Mouse (Mus musculus) c-Kit-positive CD71-positive TER-119-negative erythroid progenitor cells, embryonic 14.5 days (primary cell): ENCODE measurements around the gene Tap2.

ENCODE experiments used
- DNase-seq: peaks from one replicate; pipeline ENCODE4 v3.0.0-alpha.2; 2013; ENCODE audit warnings: low read depth

Gene Tap2

DNA sequence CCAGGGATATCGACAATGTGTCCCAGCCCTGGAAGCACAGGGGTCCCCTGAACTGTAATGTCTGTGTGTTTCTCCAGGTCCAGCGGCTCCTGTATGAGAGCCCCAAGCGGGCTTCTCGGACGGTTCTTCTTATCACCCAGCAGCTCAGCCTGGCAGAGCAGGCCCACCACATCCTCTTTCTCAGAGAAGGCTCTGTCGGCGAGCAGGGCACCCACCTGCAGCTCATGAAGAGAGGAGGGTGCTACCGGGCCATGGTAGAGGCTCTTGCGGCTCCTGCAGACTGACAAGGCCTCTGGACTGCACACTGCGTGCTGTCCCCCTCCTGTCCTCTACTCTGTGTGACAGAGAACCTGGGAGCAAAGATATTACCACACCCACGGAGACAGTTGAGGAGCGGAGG is 6.8 kb upstream of the Tap2 start:
- DNase-seq = no peak

DNA sequence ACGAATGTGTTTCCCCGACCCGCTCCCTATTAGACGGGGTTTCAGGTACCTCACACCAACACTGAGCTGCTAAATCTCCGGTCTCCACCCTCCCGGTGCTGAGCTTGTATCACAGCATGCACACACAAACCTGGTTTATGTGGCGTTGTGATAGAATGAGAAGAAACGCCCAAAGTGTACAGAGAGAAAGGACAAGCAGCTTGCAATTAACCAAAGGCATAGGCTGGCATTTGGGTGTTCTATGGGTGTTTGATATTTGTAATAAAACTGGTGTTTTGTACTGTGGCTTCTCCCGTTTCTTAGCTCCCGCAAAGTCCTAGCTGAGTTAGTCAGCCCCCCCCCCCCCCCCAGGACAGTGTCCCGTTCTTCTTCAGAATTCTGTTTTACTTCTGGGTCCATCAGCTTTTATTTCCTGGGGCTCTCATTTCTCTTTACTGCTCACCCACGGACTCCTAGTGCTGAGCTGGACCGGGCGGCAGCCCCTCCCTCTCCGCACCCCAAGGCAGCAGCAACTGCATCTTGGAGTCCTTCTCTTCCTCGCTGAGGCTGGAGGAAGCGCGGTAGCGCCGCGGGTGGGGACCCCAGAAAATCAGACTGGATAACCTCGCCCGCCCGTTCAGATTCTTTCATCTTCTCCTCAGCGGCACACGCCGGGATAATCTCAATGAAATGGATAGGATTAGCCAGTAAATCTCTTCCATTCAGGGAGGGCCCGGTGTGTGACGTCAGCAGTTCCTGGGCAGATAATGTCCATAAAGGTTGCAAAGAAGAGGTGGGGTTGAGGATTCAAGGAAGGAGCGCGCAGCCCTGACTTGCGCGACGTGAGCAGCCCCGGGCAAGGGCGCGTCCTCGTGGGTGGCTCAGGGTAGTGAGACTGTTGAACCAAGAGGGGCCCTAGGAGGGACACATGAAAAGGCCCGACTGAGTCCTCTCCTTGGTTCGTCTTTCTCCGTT is 6.1 kb upstream of the Tap2 start, which contains the start of gene Psmb8:
Gene Psmb8, plus strand, starts transcription at position 781 of the 954 bp plus-strand sequence.
- no peak for DNase-seq

DNA sequence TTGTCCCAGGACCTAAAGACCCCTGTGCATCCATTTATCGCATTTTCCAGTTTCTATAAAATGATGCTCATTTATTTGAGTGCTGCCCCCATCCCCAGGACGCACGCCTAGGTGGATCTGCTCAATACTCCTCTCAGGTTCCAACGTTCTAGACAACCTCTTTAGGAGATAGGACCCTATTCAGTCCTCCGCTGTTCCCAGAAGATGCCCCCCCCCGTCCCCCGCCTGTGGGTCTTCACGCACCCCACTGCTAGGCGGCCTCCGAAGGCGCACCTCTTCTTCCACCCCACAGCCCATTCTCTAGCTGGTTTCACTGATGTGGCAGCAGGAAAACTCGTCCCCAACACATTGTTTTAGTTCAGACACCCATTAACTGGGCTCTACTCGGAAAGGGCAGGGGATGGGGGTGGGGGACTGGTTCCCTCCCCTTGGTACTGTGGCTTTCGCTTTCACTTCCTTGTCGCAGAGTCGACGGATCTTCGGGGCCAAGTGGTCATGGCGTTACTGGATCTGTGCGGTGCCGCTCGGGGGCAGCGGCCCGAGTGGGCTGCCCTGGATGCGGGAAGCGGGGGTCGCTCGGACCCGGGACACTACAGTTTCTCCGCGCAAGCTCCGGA is 5.3 kb upstream of the Tap2 start:
- DNase-seq = no peak

DNA sequence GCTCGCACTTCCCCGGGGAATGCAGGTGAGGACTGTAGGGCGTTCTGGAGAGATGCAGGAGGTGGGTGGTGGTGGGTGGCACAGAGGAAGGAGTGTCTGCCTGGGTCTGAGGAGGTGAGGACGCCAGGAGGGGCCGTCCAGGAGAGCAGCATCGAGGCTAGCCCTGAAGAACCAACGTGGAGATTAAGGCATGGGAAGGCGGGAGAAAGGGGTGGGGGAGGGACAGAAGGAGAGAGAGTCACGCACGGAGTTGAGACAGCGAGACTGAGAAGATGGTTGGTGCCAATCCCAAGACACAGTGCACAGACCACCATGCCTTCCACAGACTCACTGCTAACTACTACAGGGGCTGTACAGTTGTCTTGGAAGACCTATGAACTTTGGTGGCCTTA is 4.8 kb upstream of the Tap2 start:
- no peak for DNase-seq

DNA sequence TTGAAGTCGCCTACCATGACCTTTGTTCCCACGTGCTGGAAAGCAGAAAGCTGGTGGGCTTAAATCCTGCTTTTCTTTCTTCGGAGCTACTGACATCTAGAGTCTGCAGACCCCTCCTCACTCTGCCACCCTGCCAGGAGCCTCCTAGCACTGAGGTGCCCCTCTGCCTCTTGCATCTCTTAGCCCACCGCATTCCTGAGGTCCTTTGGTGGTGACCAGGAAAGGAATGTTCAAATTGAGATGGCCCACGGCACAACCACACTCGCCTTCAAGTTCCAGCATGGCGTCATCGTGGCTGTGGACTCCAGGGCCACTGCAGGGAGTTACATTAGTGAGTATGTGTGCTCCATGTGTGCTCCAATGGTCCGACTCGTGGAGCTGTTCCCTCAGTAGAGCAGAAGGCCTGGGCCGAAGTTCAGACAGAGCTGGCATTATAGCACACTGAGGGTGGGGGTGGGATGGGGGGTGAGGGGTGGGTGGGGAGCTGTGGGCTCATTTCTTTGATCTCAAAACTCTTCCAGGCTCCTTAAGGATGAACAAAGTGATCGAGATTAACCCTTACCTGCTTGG is 4.2 kb upstream of the Tap2 start:
- no peak for DNase-seq

DNA sequence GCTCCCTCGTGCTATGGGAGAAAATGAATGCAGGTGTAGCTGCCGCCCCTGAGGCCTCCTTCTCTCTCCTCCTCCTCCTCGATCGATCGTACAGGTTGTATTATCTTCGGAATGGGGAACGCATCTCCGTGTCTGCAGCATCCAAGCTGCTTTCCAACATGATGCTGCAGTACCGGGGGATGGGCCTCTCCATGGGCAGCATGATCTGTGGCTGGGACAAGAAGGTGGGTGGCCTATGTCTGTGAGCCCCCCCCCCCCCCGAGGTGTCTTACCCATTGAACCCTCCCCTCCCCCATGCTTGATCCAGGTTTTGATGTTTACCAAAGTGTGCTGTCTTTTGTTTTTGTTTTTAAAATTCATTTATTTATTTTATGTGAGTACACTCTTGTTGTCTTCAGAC is 3.3 kb upstream of the Tap2 start:
- no peak for DNase-seq

DNA sequence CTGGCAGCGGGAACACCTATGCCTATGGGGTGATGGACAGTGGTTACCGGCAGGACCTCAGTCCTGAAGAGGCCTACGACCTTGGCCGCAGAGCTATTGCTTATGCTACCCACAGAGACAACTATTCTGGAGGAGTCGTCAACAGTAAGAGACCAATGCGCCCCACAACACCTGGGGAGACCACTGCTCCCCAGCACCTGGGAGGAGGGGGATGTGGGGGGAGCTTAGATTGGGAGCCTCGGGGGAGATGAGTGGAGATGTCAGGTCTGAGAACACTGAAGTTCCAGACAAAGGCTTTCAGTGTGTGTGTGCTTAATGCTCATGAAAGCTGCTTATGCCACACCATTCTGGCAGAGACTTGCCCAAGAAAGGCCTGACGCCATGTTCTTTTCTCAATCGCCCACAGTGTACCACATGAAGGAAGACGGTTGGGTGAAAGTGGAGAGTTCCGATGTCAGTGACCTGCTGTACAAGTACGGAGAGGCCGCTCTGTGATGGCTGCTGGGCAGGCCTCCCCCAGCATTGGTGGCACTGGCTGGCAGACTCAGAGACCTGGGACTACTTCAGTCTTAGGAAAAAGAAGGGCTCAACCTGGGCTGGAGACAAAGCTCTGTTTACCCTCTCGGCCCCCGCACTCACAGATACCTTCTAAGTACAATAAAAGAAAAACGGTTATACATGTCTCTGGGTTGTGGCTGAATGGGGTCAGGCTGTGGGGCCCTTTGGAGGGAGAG is 2.4 kb upstream of the Tap2 start:
- no peak for DNase-seq

DNA sequence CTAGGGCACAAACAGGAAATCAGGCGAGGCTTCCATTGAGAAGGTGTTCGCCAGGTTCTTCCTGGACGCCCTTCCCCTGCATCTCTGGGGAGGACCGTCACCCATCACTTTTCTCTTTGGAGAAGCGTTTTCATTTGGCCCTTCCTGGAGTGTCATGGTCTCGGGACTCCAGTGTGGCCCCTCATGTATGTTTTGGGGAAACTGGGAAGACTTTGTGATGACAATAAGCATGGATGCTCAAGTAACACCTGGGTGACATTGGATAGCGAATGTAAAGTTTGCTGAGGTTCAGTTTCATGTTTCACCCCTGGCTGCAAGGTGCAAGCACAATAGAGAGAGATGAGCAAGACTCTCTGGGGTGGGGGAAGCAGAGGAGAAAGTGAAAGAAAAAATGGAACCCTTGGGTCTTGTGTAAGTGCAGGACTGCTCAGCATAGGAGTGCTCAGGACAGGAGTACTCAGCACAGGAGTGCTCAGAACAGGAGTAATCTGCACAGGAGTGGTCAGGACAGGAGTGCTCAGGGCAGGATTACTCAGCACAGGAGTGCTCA is 1.7 kb upstream of the Tap2 start:
- DNase-seq = no peak

DNA sequence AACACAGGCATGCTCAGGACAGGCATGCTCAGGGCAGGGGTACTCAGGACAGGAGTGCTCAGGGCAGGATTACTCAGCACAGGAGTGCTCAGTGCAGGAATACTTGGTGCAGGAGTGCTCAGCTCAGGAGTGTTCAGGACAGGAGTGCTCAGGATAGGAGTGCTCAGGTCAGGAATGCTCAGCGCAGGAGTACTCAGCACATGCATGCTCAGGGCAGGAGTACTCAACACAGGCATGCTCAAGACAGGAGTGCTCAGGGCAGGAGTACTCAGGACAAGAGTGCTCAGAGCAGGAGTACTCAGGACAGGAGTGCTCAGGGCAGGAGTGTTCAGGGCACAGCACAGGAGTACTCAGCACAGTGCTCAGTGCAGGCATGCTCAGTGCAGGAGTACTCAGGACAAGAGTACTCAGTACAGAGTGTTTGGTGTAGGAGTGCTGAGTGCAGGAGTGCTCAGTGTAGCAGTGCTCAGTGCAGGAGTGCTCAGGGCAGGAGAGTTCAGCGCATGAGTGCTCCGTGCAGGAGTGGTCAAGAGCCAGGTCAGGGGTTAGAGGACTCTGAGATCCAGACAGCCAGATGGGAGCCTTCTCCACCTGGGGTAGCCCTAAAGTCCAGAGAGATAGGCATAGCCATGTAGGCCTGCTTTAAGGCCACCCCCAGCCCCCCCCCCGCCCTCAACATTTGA is 426 bp upstream of the Tap2 start:
- DNase-seq = no peak

DNA sequence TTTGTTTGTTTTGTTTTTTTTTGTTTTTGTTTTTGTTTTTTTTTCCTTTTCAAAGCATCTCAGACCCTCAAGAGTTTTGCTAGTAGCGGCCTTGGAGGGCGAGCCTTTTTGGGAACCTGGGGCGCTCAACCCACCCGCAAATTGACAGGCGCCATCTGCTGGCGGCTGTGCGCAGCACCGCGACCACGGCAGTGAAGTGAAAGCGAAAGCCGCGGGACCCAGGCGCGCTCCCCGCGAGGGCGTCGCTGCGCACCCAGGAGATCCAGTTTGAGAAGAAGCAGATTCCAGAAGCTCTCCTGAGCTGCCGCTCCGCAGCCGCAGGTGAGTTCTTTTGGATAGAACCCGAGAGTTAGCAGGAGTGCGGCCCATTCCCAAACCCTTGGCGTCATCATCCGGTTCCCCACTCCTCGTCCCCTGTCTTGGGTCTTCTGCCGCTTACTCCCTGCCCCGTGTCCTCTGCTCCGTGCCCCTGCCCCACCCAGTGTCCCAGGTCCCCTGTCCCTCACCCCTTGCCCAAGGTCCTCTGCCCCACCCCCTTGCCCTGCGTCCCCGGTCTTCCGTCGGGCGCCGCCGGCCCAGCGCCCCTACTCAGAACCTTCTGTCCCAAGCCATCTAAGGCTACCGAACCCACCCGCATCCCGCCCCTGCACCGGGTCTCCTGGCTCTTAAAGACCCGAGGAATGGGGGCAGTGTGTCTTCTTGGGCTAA is 1.1 kb downstream of the Tap2 start:
- no peak for DNase-seq

DNA sequence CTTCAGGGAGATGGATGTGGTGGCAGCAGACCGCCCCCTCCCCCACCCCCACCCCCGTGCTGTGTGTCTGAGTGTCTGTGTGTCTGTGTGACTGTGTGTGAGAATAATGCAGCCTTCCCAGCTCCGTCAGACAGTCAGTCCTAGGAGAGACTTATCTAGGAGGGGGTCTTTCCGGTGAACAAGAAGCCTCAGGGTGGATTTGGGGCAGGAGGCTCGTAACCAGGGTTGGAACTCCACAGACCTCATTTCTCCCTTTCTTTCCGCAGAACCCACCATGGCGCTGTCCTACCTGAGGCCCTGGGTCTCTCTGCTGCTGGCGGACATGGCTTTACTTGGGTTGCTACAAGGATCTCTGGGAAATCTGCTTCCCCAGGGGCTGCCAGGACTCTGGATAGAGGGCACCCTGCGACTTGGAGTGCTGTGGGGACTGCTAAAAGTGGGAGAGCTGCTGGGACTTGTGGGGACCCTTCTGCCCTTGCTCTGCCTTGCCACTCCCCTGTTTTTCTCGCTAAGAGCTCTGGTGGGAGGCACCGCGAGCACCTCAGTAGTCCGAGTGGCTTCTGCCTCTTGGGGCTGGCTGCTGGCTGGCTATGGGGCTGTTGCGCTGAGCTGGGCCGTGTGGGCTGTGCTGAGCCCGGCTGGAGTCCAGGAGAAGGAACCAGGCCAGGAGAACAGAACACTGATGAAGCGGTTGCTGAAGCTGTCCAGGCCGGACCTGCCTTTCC is 1.9 kb downstream of the Tap2 start:
- no peak for DNase-seq

DNA sequence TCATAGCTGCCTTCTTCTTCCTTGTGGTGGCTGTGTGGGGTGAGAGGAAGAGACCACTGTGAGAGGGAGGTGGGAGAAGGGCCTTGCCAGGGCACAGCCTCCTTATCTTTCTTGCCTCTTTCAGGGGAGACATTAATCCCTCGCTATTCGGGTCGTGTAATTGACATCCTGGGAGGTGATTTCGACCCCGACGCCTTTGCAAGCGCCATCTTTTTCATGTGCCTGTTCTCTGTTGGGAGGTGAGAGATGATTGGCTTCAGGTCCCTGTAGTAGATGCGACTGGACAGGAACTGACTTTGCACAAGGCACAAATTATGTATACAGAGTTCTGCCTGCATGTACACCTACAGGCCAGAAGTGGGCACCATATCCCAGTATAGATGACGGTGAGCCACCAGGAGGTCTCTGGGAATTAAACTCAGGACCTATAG is 2.4 kb downstream of the Tap2 start:
- no peak for DNase-seq

DNA sequence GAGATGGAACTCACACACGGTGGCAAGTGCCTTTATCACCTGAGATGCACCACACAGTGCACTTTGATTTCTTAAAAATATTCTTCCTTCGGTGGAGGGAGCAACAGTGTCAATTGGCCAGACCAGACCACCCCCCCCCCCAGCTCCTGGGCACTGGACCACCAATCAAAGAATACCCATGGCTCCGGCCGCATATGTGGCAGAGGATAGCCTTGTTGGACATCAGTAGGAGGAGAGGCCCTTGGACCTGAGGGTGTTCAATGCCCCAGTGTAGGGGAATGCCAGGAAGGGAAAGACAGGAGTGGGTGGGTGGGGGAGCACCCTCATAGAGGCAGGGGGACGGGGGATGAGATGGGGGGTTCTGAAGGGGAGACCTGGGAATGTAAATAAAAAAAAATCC is 3.4 kb downstream of the Tap2 start:
- no peak for DNase-seq

DNA sequence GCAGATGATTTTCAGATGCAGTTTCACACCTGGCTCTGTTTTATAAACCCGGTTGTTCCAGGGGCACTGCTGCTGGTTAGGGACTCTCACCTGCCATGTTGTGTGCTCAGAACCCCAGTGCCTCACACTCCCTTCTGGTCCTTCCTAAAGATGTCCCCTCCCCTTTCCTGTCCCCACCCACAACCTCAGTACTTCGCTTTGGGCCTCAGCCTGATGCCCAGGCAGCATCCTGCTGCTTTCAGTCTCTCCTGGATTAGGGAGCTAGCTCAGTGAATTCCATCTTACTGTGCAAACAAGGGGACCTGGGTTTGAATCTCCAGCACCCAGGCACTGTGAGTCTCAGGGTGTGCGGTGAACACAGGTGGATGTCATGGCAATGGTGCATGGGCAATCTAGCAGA is 4.1 kb downstream of the Tap2 start:
- DNase-seq = no peak

DNA sequence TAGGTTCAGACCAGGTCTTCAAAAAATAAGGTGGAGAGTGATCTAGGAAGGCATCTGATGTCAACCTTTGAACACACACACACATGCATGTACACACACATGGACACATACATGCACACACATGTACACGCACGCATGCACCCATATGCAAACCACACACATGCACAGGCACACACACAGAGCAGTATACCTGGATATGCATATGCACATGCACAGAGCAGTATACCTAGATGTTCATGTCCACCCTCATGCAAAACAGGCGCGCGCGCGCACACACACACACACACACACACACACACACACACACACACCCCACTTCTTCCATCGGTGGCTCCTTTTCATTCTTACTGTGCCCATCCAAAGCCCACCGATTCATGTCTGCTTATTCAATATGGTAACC is 4.5 kb downstream of the Tap2 start:
- no peak for DNase-seq

DNA sequence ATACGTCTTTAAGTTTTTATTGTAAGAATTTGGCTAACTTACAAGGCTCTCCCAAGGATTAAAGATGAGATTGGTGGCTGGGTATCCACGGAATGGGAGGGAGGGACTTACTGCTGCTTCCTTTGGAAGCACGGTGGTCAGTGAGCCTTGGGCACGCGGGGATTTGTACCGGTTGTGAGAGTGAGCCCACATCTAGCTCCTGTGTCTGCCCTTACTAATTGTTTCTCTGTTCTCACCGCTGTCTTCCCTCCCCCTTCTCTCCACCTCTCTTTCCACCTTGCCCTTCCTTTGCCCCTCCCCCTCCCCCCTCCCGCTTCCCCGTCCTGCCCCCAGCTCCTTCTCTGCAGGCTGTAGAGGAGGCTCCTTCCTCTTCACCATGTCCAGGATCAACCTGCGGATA is 5.1 kb downstream of the Tap2 start:
- no peak for DNase-seq

DNA sequence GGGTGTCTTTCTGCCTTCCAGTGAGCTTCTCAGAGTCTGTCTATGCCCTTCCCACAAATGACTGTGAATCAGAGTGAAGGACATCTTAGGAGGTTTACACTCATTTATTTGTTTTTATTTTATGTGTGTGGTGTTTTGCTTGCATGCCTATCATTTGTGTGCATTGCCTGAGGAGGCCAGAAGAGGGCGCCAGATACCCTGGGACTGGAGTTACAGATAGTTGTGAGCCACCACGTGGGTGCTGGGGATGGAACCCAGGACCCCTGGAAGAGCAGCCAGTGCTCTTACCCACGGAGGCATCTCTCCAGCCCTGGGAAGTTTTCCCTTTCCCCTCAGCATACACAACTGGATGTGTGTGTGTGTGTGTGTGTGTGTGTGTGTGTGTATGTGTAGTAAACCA is 6.4 kb downstream of the Tap2 start:
- DNase-seq = no peak

DNA sequence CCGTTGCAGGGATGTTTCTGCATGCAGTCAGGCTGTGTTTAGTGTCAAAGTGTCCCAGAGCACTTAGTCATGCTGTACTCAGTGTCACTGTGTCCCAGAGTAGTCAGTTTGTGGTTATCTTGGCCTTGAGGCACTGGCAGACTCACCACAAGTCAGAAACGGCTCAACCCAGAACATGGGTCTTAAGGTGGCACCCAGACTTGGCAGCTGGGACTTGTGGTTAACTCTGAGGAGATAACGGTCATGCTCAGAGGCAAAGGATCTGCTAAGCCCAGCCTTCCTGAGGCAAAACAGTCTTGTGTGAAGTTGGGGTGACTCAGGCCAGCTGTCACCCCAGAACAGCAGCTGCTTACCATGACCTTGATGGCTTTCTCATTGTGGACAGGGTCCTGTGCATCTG is 7.3 kb downstream of the Tap2 start:
- DNase-seq = peak; percentile 78

DNA sequence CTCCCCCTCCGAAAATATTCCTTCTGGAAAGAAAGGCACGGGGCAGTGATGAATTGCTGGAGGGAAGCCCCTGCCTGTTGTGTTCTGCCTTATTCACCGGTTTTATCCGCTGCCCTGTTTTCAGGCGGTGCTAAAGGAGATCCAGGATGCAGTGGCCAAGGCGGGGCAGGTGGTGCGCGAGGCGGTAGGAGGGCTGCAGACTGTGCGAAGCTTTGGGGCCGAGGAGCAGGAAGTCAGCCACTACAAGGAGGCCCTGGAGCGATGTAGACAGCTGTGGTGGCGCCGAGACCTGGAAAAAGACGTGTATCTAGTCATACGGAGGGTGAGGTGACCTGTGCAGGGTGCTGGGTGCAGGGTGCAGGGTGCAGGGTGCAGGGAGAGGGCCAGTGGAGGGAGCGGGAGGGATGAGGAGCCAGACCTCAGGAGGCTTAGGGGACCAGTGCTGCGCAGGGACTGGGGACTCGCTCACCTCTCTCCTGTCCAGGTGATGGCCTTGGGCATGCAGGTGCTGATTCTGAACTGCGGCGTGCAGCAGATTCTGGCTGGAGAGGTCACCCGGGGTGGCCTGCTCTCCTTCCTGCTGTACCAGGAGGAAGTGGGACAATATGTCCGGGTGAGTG is 8.5 kb downstream of the Tap2 start:
- no peak for DNase-seq

DNA sequence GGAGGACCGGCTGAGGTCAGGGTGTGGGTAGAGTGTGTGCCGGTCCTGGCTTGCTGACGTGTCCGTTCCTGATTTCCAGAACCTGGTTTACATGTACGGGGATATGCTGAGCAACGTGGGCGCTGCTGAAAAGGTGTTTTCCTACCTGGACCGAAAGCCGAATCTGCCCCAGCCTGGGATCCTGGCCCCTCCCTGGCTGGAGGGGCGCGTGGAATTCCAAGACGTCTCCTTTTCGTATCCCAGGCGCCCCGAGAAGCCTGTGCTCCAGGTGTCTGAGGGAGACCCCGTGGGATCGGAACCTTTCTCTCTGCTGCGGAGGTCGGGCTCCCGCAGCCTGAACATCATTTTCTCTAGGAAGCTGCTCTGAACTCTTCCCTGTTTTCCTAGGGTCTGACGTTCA is 10.6 kb downstream of the Tap2 start:
- no peak for DNase-seq
